Mouse (Mus musculus): ENCODE results near the gene Lrp1.

The Lrp1 gene

DNA sequence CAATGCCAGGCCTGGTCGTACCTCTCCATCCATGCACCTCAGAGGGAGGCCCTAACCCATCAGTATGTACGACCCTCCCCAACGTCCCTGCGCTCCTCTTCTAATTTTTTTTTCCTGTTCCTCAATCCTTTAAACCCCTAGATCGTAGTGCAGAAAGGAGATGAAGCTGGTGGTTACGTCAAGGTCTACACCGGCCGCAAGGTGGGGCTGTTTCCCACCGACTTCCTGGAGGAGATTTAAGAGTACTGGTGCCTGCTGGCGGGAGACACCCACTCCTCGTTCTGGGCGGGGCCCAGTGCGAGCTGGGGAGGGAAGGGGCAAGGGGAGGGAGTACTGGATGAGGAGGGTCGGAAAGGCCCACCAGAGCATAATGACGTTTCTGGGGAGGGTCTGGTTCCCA, 112.7 kb downstream of the Lrp1 start:
- DNase-seq (ENCODE audit: low spot score in 2 of 2), result peak; percentile 64 to 89

GRCm38 (mm10) chr10:127500894-127501893, 119.8 kb downstream of the Lrp1 start, which contains the start of gene Stac3:
TSS of gene Stac3 (plus strand) at chr10:127501686.
- no peak for DNase-seq (ENCODE audit: low spot score in 2 of 2)

DNA sequence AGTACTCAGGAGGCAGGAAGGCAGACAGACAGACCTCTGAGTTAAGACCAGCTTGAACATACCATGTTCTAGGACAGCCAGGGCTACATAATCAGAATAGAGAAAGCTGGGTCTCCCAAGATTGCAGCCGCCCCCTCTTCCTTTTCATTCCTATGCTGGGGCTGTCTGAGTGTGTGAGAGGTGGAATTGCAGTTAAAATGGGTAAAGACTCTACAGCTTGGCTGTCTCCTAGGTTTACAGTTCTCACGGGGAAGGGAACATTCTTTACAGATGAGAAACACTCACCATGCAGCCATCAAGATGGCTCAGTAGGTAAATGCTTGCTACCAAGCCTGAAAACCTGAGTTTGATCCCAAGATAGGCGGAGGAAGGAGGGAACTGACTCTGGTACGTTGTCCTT, 120.9 kb downstream of the Lrp1 start:
- no peak for DNase-seq (ENCODE audit: low spot score in 2 of 2)

DNA sequence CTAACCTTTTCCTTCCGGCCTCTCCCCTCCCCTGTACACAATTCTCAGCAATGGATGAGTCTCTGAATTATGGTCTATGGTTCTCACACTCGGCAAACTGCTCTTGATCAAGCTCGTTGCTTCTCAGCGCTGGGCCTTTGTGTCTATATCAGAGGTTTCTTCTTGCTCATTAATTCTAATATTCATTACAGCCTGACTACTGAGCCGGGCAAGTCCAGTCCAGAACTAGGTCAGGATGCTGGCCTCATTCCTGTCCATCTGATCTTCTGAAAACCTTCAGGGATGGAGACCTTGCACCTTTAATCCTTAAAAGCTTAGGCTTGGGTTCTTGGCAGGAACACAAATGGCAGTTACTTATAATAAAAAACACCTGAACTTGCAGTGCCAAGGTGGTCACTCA, 121.4 kb downstream of the Lrp1 start:
- DNase-seq (ENCODE audit: low spot score in 2 of 2), result no peak

GRCm38 (mm10) chr10:127496156-127496555, 124.8 kb downstream of the Lrp1 start:
- no peak for DNase-seq (ENCODE audit: low spot score in 2 of 2)

GRCm38 (mm10) chr10:127492118-127492517, 128.8 kb downstream of the Lrp1 start:
- no peak for DNase-seq (ENCODE audit: low spot score in 2 of 2)

DNA sequence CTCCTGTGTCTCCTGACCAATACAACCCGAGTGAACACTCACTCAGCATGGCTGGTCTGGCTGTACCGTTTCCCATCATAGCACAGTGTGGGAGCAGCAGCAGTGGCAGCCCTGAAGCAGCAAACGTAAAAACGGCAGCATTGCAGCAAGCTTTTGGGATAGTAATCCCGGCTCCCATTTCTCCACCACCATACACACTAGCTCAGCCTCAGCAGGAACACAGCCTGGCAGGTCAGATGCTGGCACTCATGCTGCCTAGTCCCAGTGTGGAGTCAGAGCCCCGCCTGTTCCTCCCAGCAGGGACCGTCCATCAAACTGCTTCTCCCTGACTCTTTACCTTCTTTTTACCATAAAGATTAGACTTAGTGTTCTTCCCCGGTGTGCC, 129.8 kb downstream of the Lrp1 start:
- DNase-seq (ENCODE audit: low spot score in 2 of 2), result no peak

DNA sequence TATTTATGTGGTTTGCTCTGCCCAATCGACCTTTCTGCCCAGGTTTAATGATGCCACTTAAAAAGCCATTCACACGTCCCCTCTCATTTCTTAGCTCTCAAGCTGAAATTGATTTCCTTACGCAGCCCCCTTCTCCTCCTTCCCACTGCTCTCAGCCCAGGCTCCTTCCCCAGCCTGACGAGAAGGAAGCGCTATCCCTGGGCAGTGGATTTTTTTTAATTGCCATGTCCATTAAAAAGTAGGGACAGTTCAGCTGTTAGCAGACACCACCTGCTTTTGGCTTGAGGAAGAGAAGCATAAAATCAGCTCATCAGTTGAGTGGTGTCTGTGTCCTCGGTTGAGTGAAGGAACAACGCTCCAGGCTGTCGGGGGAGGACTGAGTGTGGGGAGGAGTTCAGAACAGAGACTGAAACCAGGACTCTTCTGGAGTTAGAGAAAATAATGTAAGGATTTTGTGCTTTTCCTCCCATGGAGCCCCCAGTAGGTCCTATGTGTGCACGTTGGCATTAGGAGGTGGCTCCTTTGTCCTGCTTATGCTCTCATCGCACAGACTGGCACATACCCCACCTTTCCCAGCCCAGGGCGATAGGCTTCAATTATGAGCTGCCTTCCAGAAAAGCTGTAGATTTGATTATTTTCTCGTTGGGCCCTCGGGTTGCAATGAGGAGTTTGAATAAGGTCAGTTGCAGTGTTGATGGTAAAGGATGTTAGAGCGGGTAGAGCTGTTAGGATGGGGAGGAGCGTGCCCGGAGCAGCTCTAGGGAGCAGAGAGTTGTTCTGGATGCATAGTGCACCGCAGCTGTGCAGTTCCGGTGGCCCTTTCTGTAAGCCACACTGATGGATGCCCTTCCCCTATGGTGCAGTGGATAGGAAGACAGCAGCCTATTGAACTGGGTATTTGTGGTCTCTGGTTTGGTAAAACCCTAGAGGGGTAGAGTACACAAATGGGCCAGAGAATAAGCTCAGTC, 130.5 kb downstream of the Lrp1 start:
- no peak for DNase-seq (ENCODE audit: low spot score in 2 of 2)

DNA sequence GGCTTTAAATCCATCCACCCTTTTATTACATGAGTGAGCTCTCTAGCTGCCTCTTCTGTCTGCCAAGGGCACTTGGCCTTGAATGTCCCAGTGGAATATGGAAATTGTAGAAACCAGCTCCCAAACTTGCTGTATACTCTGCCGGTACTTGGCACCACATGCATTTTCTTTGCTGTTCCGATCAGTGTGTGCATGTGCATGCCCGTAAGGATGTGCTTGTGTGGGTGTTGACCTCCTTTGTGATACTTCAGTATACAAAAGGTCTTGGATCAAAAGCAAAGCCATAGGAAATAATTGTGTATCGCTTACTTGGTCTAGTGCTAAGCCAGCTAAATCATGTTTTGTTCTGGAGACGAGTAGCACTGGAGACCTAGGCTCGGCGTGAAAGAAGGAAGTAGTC, 132.1 kb downstream of the Lrp1 start:
- DNase-seq (ENCODE audit: low spot score in 2 of 2), result no peak
